Mouse (Mus musculus): ENCODE measurements at regions not wholly inside any gene's neighbourhood (a gene's known extent, or its start where the extent isn't known, plus 50 kb on each side); places are given as distances from the start of the nearest gene placed in this dataset.

DNA sequence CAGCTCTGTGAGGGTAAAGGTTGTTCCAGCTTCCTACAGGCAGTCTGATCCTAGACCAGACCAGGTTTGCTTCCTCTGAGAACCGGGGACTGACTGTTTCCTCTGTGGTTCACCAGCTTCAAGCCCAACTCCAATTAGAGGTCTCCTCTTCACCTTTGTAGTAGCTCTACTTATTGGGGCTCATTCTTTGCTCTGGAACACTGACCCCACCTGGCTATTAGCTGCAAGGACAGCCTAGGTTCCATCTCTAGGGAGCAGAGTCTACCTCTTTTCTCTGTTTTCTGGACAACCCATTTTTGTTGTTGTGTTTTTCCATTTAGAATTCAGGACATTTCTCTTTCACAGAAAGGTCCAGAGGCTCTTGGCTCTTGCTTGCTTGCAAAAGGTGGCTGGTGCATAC is 129.3 kb upstream of the Podxl start:
- Histone ChIP-seq H3K27ac (no peak overlapping the region), H3K9me3 (replicated peaks) (no peaks in the 10 kb centered on the region), H3K36me3 (no peaks in the 10 kb centered on the region), H3K4me1 (no peaks in the 10 kb centered on the region), H3K27me3 (no peaks in the 10 kb centered on the region), H3K4me2 (replicated peaks) (no peak overlapping the region), H3K9ac (no peak overlapping the region), H3K4me3 (no peak overlapping the region)
- 77% methylated on average over 1 of the region's 1 CpGs for WGBS
- ATAC-seq (ENCODE audit: low FRiP score) = no peak

DNA sequence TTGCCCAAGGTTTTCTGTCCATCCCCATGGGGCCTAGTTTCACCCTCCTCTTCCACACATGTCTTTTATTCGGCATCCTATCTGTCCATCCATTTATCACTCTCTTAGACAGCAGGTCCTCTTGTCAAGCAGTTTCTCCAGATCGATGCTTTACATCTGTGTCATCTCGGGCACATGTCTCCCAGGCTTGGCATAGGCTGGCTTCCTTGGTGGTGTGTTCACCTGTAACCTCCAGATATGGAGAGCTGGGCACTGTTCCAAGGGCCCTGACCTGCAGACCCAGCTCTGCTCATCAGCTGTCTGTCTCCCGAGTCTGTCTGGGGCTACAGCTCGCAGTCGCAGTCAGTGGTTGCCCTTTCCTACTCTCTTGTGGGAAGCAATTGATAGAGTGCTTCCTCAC is 128.2 kb upstream of the Podxl start:
- Histone ChIP-seq H3K27me3 (no peaks in the 10 kb centered on the region), H3K4me3 (no peak overlapping the region), H3K36me3 (no peaks in the 10 kb centered on the region), H3K9me3 (replicated peaks) (no peaks in the 10 kb centered on the region), H3K4me1 (no peaks in the 10 kb centered on the region), H3K4me2 (replicated peaks) (no peak overlapping the region), H3K9ac (no peak overlapping the region), H3K27ac (no peak overlapping the region)
- WGBS = 86% methylated on average over 6 of the region's 6 CpGs
- no peak for ATAC-seq (ENCODE audit: low FRiP score)

DNA sequence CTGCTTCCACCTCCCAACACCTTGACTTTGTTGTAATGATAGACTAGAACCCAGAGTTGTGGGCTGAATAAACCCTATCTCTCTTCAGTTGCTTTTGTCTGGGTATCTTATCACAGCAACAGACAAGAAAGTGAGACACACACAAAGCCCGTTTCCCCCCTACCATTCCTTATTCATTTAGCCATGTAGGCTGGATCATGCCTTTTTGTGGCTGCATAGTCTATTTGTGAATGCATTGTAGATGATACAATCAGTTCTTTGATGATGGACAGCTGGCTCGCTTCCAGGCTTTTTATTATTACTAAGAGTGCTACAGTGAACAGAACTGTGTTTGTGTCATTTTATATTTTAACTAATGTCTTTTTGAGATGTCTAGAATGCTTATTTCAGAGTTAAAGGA is 116.3 kb upstream of the Podxl start:
- Histone ChIP-seq H3K27me3 (no peaks in the 10 kb centered on the region), H3K4me1 (0 out of 2 replicates have a peak, but pooled peaks cover 4% of the 10 kb centered on the region), H3K4me3 (no peak overlapping the region), H3K27ac (no peak overlapping the region), H3K36me3 (no peaks in the 10 kb centered on the region), H3K9ac (no peak overlapping the region), H3K9me3 (replicated peaks) (no peaks in the 10 kb centered on the region), H3K4me2 (replicated peaks) (no peak overlapping the region)
- ATAC-seq (ENCODE audit: low FRiP score) = no peak
- WGBS = 55% methylated on average over 2 of the region's 2 CpGs

DNA sequence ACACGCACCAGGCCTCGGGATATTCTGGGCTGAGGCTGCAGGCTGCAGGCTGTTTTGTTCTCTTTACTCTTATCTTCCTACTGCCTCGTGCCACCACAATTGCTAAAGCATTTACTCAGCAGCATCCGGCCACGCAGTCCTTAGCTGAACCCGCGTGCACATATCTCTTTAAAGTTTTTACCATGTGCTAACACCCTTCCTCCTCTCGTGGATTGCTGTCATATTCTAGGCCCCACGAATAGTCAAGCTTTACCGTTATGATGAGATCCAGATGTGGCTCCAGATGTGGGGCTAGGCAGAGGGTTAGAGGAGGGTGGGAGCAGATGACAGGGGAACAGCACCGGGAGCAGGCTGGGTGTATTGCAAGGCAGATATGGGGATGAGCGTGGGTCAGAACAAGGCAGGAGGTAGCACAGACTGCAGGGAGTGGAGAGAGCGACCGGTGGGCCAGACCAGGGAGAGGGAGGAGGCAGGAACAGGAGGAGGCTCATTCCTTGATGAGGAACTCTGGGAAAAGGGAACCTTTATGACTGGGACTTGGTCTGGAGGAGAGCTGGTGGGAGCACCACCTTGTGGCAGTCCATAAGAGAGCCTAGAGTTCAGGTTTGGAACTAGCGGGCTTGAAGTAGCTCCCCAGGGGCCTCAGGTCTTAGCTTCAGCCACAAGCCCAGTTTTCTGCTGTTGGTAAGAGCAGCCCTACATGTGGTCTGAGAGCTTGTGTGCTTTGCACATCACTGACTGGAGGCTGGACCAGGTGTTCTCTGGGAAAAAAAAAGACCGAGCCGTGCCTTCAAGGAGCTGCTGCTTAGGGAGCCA is 102.1 kb upstream of the Podxl start:
- peaks cover 4% of the 10 kb centered on the region; the same call in 1 of the 2 replicates for H3K4me1 ChIP-seq
- no peak overlapping the region; the same call in 1 of the 2 replicates for H3K9ac ChIP-seq
- H3K9me3 ChIP-seq (replicated peaks) = no peaks in the 10 kb centered on the region
- no peak overlapping the region for H3K4me3 ChIP-seq
- H3K27ac ChIP-seq = no peak overlapping the region
- H3K27me3 ChIP-seq = 0 out of 2 replicates have a peak, but pooled peaks cover 6% of the 10 kb centered on the region
- 70% methylated on average over 17 of the region's 17 CpGs for WGBS
- no peaks in the 10 kb centered on the region for H3K36me3 ChIP-seq
- no peak for ATAC-seq (ENCODE audit: low FRiP score)
- H3K4me2 ChIP-seq (replicated peaks) = no peak overlapping the region

DNA sequence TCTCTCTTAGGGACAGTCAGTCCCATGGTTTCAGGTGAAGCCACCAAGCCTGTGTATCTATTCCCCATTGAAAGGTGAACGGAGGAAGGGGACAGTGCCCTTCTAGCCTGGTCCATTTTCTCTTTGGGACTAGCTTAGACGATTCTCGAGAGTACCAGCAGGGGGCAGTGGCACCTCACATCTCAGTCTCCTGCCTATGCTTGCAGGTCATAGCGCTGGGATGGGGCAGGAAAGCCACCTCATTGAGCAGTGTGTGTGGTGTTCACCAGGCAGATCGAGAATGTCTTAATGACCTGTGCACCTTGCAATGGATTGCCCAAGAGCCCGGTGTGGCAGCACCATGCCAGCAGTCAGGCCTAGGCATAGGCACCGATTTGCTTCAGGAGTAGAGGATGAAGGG is 100.7 kb upstream of the Podxl start:
- Histone ChIP-seq H3K27ac (no peak overlapping the region), H3K4me1 (peaks cover 4% of the 10 kb centered on the region; the same call in 1 of the 2 replicates), H3K27me3 (0 out of 2 replicates have a peak, but pooled peaks cover 6% of the 10 kb centered on the region), H3K4me2 (replicated peaks) (no peak overlapping the region), H3K36me3 (no peaks in the 10 kb centered on the region), H3K9me3 (replicated peaks) (no peaks in the 10 kb centered on the region), H3K9ac (no peak overlapping the region), H3K4me3 (no peak overlapping the region)
- WGBS = 18% methylated on average over 7 of the region's 7 CpGs
- peak; percentile 59 for ATAC-seq (ENCODE audit: low FRiP score)

DNA sequence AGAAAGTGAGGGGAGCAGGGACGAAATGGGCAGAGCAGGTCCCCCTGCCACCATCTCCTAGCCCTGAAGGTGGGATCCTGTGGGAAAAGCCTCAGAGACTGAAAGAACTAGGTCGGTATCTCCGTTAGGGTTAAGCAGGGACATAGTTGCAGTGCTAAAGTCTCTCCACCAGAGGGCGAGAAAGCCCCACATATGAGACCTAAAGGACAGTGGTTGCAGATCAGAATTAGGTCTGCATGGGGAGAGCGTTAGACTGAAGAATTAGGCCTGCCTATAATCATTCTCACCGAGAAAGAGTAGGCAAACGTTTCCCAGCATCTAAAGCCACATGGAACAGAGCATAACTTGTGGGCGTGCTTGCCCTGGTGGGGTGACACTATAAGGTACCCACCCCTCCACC is 97.0 kb upstream of the Podxl start:
- Histone ChIP-seq H3K9ac (no peak overlapping the region), H3K27ac (no peak overlapping the region; the same call in 1 of the 2 replicates), H3K36me3 (no peaks in the 10 kb centered on the region), H3K4me3 (no peak overlapping the region), H3K4me2 (replicated peaks) (no peak overlapping the region), H3K27me3 (0 out of 2 replicates have a peak, but pooled peaks cover 6% of the 10 kb centered on the region), H3K4me1 (peaks cover 4% of the 10 kb centered on the region; the same call in 1 of the 2 replicates), H3K9me3 (replicated peaks) (no peaks in the 10 kb centered on the region)
- 16% methylated on average over 8 of the region's 8 CpGs for WGBS
- peak; percentile 41 for ATAC-seq (ENCODE audit: low FRiP score)

DNA sequence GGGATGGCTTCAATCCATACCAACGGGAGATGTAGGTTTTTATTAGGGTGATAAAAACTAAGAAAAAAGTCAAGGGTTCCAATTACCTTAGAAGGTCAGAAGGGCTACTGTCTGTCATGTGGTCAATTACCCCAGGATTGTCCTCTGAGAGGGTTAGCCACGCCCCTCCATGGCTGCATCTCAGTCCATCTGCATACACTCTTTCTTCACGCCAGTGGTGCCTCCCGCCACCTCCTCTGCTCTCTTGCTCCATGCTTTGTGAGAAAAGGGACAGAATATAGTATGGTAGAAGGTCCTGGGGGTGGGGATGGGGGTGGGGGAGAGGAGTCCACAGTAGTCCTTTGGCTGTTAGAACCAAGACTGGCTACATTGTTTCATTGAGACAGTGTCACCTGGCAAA is 96.1 kb upstream of the Podxl start:
- Histone ChIP-seq H3K27me3 (0 out of 2 replicates have a peak, but pooled peaks cover 6% of the 10 kb centered on the region), H3K9me3 (replicated peaks) (no peaks in the 10 kb centered on the region), H3K9ac (no peak overlapping the region), H3K4me3 (no peak overlapping the region), H3K36me3 (no peaks in the 10 kb centered on the region), H3K4me2 (replicated peaks) (no peak overlapping the region), H3K27ac (no peak overlapping the region), H3K4me1 (peaks cover 4% of the 10 kb centered on the region; the same call in 1 of the 2 replicates)
- no peak for ATAC-seq (ENCODE audit: low FRiP score)
- WGBS = 65% methylated on average over 4 of the region's 4 CpGs

DNA sequence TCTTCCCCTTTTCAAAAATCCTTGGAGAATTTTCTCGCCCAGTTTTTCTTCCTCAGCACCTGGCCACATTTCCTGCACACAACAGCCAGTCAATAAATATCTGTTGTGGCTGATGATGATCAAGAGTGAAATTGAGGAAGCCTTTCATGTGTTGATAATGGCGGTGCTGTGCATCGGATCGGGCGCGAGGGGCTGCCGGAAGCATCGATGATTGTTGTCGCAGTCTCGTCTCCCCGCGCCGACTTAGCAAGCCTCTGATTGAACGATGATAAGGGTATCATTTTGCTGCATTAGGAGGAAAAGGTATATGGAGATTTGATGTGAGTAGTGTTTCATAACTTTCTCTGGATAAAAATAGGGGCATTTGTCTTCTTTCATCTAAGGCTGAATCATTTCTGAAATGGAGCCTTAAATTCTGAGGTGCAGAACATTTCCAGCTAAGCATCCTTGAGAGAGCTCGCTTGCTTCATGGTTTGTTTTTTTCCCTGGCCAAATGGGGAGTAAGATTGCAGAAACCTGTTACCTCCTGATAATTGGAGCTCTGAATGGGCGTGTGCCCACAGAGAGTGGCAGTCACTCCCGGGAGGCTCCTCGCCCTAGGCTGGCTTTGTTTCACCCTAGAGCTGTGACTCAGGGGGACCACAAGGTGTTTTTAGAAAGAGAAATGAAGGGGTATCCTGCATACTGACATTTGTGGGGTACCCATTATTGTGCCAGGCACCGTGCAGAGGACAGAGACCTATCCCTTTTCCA is 94.8 kb upstream of the Podxl start:
- Histone ChIP-seq H3K4me1 (no peaks in the 10 kb centered on the region), H3K27me3 (0 out of 2 replicates have a peak, but pooled peaks cover 6% of the 10 kb centered on the region), H3K27ac (no peak overlapping the region), H3K9ac (no peak overlapping the region), H3K4me3 (no peak overlapping the region), H3K9me3 (replicated peaks) (no peaks in the 10 kb centered on the region), H3K4me2 (replicated peaks) (no peak overlapping the region), H3K36me3 (no peaks in the 10 kb centered on the region)
- 84% methylated on average over 19 of the region's 19 CpGs for WGBS
- no peak for ATAC-seq (ENCODE audit: low FRiP score)

DNA sequence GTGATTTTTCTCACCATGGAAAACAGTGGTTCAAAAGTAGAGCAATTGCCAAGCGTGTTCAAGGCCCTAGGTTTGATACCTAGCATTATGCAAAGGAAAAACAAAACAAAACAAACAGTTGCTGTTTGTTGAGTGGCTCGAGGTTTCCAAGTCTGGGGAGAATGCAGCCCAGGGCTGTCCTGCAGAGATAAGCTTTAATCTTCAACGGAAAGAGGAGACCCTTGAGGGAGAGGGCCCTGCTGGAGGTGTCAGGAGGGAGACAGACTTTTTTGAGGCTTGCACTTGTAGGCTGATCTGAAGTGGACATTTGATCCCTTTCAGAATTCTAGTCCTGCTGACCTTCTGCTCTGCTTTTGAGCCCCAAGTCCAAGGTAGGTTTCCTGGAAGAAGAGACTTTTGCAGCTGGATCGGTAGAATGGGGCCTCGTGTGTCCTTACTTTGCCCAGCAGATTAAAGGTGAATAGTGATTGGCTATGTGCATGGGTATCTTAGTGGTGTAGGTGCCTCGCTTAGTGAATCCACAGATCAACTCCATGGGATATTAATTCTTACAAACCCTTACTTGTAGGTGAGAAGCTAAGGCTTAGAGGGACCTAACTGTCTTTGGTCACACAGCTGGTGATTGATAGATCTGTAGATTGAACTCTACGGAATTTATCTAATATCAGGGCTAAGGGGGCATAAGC is 87.2 kb upstream of the Podxl start:
- ATAC-seq (ENCODE audit: low FRiP score) = no peak
- Histone ChIP-seq H3K27me3 (no peaks in the 10 kb centered on the region), H3K27ac (no peak overlapping the region), H3K4me1 (0 out of 2 replicates have a peak, but pooled peaks cover 2% of the 10 kb centered on the region), H3K36me3 (no peaks in the 10 kb centered on the region), H3K9me3 (replicated peaks) (no peaks in the 10 kb centered on the region), H3K4me2 (replicated peaks) (no peak overlapping the region), H3K4me3 (no peak overlapping the region), H3K9ac (no peak overlapping the region)
- WGBS = 69% methylated on average over 7 of the region's 7 CpGs

DNA sequence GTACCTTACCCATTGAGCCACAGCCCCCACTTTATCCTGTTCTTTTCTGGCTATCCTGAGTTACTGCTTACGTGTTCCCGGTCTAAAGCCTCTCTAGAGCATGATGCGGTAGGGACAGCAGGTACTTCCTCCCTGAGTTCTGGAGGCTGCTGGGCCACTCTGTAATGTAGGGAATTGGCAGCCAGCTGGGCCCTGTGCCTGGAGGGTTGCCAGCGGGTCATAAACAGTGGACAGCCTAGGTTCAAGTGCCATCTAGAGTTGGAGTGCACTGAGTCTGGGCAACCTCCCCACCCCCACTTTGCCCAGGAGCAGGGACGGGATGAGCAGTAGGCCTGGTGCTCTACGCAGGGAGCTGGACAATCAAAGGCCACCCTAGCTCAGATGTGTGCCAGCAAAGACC is 81.5 kb upstream of the Podxl start:
- ATAC-seq (ENCODE audit: low FRiP score) = no peak
- H3K27me3 ChIP-seq = no peaks in the 10 kb centered on the region
- H3K9ac ChIP-seq = no peak overlapping the region
- no peak overlapping the region for H3K4me2 ChIP-seq (replicated peaks)
- peaks cover 9% of the 10 kb centered on the region for H3K4me1 ChIP-seq
- H3K4me3 ChIP-seq = no peak overlapping the region
- no peaks in the 10 kb centered on the region for H3K9me3 ChIP-seq (replicated peaks)
- WGBS = 88% methylated on average over 6 of the region's 6 CpGs
- no peak overlapping the region for H3K27ac ChIP-seq
- H3K36me3 ChIP-seq = no peaks in the 10 kb centered on the region

DNA sequence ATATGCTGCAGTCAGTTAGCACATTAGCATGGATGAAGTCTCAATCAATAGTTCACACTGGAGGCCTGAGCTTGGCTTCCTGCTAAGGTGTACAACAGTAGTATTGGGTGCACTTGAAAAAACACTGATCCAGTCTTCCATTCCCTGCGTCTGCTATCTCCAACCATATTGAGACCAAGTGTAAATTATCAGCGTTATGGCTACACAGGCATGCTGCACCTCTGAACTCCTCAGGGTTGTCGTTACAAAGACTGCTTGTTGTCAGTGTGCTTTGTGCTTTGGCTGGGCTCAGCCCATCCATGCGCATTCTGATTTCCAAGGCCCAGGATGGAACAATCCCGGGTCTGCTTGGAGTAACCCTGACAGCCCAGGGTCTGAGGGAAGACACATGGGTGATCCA is 80.7 kb upstream of the Podxl start:
- H3K36me3 ChIP-seq = no peaks in the 10 kb centered on the region
- ATAC-seq (ENCODE audit: low FRiP score) = no peak
- WGBS = 75% methylated on average over 5 of the region's 5 CpGs

DNA sequence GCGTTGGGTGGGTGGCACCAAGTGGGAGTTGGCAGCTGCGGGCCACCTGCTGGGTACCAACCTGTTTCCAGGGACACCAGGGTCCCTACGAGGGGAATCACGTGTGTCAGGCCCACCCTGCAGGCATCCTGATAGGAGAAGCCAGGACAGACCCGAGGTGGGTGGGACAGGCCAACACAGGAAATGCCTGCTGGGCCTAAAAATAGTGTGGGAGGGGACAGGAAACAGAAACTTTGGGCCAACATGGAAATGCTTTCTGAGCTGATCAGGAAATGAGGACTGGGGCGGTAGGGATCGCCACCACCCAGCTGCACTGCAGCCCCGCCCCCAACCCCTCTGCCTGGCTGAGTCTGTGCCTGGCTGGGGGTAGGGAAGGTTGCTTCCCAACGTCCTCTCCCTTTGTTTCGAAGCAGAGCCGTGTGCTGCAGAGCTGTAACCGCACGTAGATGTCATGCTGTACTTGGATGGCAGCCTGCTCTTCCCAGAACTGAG is 78.7 kb upstream of the Podxl start:
- no peak for ATAC-seq (ENCODE audit: low FRiP score)
- Histone ChIP-seq H3K4me1 (peaks cover 20% of the 10 kb centered on the region), H3K4me3 (no peak overlapping the region), H3K9ac (no peak overlapping the region), H3K4me2 (replicated peaks) (0 out of 2 replicates have a peak overlapping the region, but pooled peaks have one; percentile 8), H3K27ac (no peak overlapping the region), H3K27me3 (peaks cover 1% of the 10 kb centered on the region; the same call in 1 of the 2 replicates), H3K9me3 (replicated peaks) (no peaks in the 10 kb centered on the region), H3K36me3 (no peaks in the 10 kb centered on the region)
- WGBS = 25% methylated on average over 13 of the region's 13 CpGs

More for the DNA sequence above, 80.7 kb upstream of the Podxl start:
- Histone ChIP-seq H3K4me1 (peaks cover 9% of the 10 kb centered on the region), H3K27ac (no peak overlapping the region), H3K9me3 (replicated peaks) (no peaks in the 10 kb centered on the region), H3K4me2 (replicated peaks) (no peak overlapping the region), H3K4me3 (no peak overlapping the region), H3K9ac (no peak overlapping the region), H3K27me3 (no peaks in the 10 kb centered on the region)
